Mouse (Mus musculus): ENCODE results near the gene Atp8b5.

The Atp8b5 gene

DNA sequence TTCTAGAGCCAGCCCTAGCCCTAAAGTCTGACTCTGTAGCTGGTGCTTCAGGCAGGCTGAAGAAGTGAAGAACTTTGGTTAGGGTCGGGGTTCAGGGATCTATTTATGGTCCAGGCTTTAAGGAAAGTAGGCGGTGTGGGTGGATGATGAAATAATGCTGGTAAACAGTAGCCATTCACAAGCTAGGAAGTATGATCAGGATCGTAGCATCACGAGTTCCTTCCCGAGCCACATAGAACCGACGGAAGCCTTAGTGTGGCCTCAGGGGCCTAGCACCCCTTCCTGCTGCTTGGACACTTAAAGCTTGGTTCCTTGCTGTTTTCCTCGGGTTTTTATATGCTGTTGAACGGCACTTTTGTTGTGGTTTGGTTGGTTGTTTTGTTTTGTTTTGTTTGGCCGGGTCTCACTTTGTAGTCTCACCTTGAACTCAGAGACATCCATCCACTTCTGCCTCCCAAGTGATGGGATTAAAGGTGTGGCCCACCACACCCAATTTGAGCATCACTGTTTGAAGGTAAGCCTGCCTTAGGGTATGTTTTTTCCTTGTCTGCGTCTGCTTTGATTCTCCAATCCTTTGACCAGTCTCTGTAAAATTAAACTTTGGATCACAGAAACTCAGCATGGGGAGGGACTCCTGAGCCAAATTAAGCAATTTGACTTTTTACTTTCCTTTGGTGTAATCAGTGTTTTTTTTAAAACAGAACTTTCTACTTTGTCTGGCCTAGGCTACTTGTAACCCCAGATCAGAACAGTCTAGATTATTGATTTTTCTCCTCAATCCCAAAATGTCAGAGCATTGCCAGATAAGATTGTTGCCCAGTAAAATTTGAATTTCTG, 116.5 kb downstream of the Atp8b5 start:
- no peak for DNase-seq (ENCODE audit: low spot score)

DNA sequence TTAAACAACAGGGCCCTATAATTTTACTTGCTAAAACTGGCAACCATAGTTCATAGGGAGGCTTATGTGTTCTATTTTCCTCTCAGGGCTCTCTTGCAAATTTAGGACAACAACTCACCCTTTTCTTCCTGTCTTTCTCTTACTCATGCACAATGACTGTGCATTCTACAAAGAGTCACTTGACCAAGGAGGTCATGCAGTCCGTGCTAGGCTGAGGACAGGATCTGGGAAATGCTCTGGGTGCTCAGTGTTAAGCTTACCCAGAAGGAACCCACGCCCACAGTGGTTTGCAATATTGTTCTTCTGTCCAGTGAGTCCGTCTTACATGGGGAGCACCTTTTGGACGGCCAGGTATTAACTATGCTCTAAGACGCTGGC, 117.1 kb downstream of the Atp8b5 start:
- no peak for DNase-seq (ENCODE audit: low spot score)

GRCm38 (mm10) chr4:43384541-43384940, 117.6 kb downstream of the Atp8b5 start:
- DNase-seq (ENCODE audit: low spot score), result no peak

DNA sequence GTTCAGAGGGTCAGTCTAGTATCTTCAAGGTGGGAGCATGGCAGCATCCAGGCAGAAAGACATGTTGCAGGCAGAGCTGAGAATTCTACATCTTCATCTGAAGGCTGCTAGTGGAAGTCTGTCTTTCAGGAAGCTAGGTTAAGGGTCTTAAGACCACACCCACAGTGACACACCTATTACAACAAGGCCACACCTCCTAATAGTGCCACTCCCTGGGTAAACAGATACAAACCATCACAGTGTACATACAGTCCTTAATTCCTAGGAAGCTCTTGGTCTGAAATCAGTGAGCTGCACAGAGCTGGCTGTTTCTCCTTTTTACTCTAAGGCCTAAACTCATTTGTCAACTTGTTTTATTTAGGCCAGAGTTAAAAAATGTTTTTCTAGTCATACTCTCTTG, 120.0 kb downstream of the Atp8b5 start:
- no peak for DNase-seq (ENCODE audit: low spot score)

GRCm38 (mm10) chr4:43389390-43389789, 122.4 kb downstream of the Atp8b5 start:
- DNase-seq (ENCODE audit: low spot score), result no peak

DNA sequence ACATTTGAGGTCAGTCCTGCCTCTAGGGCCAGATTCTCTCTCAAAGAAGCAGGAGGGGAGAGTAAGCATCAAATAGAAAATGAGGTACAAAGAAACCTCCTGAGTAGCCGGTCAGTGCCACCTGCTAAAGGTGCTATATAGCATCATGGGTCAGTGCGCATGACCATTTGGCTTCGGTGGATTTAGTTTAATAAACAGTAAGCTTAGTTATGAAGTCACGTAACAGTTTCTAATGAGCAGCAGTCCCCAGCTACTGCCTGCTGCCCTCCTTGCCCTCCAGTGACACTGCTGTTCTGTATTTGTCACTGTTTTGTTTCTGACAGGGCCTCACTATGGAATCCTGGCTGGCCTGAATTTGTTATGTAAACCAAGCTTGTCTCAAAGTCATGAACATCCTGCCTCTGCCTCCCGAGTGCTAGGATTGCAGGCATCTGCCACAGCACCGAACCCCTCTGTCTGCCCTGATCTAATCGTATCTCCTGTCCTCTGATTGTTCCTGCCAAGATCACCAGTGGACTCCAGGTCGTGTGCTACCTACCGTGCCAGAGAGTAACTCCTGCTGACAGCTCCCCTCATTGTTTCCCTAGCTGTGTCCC, 123.0 kb downstream of the Atp8b5 start:
- no peak for DNase-seq (ENCODE audit: low spot score)

DNA sequence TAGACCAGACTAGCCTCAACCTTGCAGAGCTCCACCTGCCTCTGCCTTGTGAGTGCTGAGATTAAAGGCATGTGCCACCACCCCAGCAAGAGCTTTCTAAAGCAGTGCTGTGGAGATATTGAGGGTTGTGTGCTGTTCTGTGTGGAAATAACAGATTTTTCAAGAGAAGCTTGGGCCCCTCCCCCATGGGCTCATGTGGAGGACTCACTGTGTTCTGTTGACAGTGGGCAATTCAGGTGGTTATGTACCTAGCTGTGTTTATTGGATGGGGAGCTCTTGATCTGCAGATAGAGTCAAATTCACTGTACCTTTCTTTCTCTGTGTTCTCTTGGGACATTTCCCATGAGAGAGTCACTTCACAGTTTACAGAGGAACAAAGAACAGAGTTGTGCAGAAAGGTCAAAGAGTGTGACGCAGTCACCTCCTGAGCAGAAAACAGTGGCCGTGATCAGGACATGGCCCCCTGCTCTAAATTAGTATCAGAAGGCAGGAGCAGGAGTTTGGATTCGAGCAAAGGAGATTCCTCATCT, 124.6 kb downstream of the Atp8b5 start:
- DNase-seq (ENCODE audit: low spot score), result no peak

DNA sequence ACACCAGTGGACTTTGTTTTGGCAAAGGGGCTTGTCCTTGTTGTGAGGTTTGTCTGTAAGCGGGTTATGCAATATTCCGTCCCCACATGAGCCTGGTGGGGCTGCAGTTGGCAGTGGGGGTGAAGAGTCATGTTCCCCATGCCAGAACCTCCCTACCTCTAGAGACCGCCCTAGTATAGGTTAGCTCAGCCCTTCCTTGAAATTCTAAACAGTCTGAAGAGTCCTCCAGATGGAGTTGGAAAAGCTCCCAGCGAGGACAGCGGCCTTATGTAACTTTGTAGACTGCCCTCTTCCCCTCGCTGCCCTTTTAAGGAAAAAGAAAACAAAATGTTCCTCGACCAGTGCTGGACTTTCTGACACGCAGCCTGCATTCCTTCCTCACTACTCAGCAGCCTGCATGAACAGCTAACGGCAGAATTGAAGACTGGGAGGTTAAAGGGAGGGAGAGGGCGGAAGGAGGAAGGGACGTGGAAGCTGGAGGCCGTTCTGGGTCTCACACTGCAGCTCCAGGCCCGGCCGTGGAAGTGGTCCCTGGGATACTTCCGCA, 127.5 kb downstream of the Atp8b5 start:
- no peak for DNase-seq (ENCODE audit: low spot score)

DNA sequence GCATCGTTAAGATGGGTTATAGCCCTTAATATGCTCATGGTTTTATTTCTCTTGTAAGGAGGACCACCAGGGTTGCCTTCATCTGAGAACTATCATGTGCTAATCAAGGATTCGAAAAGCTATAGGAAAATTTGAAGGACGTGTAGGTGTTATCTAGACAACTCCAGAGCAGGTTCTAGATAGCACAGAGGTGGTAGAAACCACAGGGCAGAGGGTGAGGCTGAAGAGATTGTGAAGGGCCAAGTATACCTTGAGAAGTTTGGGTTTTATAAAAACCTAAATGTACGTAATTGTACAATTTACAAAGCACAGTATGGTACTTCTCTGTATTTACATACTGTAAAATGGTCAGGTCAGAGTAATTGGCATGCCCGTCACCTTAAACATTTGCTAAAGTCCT, 128.2 kb downstream of the Atp8b5 start:
- no peak for DNase-seq (ENCODE audit: low spot score)

DNA sequence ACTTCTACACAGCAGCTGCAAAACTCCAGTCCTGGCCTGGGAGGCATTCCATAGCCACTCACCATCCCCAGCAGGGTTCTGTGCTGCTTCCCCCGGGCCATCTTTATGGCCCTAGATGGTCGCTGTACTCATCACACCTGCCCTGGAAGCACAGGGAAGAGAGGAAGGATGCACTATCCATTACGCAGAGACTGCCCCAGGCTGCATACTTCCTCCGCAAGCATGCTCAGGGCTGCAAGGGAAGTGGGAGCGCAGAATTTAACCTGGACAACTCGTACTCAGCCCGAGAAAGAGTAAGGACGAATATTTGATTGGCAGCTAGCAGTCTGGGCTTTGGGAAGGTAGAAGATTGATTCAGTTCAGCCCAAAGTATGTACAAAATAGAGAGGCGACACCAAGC, 128.9 kb downstream of the Atp8b5 start:
- DNase-seq (ENCODE audit: low spot score), result no peak

GRCm38 (mm10) chr4:43396381-43396780, 129.4 kb downstream of the Atp8b5 start:
- DNase-seq (ENCODE audit: low spot score), result no peak

DNA sequence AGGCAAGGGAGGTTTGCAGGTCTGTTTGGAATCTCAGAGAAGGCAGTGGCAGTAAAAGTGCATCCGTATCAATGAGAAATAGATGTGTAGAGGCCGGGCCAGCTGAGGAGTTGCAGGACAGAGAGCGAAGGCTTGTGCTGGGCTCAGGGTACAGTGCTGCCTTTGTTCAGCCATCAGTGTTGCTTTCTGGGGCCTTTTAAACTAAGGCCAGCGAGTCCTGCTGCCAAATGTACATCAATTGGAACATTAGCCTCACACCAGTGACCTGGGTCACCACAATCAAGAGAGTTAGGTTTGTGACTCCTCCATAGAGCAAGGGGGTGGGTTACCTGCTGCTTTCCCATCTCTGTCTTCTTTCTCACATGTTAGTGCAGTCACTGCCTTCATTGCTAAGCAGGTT, 131.1 kb downstream of the Atp8b5 start:
- DNase-seq (ENCODE audit: low spot score), result no peak

DNA sequence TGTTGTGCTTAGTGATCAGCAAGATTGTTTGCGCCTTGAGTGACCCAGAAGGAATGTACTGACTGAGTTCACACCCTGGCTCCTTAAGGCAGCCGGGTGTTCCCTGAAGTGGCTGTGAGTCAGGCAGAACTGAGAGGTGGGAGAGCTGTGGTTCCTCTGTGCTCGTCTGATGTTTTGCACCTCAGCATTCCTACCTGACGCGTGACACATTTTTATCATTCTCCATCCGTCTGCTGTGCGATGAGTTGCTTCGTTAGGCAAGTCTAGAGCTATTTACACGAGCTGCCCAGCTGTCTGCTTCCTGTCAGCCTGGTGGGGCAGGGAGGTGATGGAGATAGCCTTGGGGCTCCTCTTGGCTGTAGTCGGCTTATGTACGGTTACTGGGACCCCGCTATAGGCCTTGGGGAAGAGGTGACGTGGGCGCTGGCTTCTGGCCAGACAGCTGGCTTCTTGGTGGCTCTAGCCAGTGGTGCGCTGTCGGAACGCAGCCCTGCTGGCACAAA, 131.9 kb downstream of the Atp8b5 start:
- DNase-seq (ENCODE audit: low spot score), result no peak

DNA sequence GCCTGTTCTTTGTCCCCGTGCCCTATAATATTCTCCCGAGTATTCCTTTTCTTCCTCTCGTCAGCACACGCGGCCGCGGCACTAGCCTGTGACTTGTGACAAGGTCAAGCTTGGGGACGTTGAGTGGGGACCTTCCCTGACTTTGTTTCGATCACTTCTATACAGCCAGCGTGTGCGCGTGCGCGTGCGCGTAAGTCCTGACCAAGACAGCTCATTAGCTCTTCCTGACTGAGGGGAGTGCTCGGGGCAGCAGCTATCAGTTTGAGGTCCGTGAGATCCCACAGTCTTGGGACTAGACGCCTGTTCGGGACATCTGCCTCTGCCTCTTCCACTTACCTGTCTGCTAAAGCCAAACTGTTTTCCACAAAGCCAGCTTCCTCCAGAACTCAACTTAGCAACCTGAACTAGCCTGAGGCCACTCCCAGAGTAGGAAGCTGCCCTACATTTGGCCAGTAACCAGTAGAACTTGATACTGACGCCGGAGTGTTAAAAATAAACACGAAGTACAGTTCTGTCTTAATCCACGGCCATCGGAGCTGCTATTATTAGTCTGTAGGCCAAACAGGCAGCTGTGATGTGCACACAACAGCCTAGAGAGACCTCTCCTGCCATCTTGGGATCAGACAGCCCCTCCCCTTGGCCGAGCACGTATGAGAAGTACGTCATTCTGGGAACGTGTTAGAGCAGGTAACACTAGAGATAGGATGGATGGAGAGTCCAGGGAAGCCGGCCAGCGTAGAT, 132.6 kb downstream of the Atp8b5 start:
- no peak for DNase-seq (ENCODE audit: low spot score)

- DNase-seq (ENCODE audit: low spot score), result no peak
Observed at GRCm38 (mm10) chr4:43400976-43401375, 134.0 kb downstream of the Atp8b5 start.

DNA sequence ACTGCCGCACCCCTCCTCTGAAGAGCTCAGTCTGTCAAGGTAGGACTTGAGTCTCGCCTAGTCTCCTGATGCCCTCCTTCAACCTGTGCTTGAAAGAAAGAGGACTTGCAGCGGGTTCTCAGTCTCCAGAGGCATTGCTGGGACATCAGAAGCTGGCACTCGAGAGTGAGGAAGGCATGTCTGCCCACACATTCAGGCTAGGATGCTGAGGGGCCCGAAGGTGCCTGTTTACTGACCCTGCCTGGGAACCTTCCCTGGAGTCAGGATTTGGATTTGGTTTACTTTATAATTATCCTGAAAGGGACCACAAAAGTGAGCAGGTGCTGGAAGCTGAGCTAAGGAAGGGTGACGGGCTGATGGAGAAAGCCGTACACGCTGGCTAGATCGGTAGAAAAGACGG, 134.5 kb downstream of the Atp8b5 start:
- no peak for DNase-seq (ENCODE audit: low spot score)

DNA sequence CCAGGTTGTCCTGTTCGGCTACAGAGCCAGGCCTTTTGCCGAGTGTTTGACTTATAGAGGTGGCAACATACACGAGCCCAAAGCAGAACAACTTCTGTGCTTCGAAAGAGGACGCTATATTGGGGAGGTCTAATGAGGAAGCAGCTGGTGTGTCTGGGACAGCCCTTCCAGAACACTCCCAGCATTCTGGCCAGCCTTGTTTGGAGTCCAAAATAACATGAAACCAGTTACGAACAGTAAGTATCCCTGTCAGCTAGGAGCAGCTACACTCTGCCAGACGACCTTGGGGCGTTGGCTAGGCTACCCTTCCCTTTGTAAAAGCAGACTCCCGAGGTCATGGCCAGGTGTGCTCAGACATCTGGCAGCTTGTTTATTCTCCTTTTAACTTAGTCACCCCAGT, 135.3 kb downstream of the Atp8b5 start:
- DNase-seq (ENCODE audit: low spot score), result no peak

GRCm38 (mm10) chr4:43404697-43405096, 137.7 kb downstream of the Atp8b5 start:
- no peak for DNase-seq (ENCODE audit: low spot score)

DNA sequence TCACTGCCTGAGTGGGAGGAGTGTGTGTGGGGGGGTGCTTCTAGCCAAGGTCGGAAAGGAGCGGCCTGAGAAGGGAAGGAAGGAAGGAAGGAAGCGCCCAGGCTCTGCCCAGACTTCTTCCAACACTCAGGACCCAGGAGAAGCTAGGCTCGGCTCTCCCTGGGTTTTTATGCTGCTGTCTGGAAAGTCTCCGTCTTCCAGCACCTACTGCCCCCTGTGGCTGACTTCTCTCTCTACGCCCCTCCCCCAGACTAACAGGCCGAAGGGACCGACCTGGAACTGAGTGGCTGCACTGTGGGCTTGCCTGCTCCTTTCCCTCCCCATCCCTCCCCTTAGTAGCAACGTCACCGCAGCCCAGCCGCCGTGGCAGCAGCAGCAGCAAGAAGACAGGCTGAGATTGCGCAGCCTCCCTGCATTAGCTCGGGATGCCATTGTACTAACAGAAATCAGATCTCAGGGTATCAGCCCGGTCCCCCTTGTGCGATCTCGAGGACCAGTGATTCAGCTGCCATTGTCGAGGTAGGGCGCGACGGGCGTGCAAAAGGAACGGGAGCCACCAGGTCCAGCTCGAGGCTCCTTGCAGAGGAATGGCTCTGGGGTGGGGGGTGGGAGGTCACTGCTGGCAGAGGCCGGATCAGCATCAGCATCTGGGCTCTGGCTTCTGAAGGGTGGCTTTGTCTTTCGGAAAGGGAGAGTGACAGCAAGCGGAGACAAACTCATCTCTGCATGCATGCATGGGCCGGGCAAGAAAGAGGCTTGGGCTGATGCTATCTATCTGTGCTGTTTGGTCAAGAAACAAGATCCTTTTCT, 139.4 kb downstream of the Atp8b5 start:
- DNase-seq (ENCODE audit: low spot score), result no peak

GRCm38 (mm10) chr4:43407071-43407920, 140.3 kb downstream of the Atp8b5 start:
- DNase-seq (ENCODE audit: low spot score), result no peak

DNA sequence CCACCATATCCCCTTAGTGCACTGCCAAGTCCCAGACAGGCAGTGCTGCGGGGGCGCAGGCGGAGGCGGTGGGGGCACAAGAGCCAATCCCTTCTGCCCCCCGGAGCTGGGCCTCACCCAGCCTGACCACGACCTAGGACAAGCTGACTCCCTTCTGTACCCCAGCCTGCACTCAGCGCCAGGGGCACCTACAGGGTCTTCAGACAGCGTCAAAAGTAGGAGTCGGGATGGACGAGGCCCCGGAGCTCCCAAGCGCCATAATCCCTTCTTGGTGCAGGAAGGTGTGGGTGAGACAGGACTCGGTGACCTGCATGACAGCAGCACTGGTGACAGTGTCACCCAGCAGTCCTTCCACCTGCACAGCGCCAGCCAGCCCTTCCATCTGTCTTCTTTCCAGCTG, 147.8 kb downstream of the Atp8b5 start:
- DNase-seq (ENCODE audit: low spot score), result no peak
